Mouse (Mus musculus) adrenal gland, postnatal 36 days (tissue): ENCODE results near the gene P2ry6. TPM values are rescaled to one million over a fixed set of nuclear protein-coding genes. Genes with fewer than 3 reads are reported as not detected.

Experiments used
- DNase-seq, 2 experiments: peaks; one replicate each; pipeline ENCODE4 v3.0.0; 2021; ENCODE audit warnings: mixed read lengths in 1 of 2
- long read RNA-seq, 2 experiments: library from polyadenylated mRNA; stranded (forward); transcript quantifications; one replicate each; pipeline ENCODE4 v2.0.0; 2021; ENCODE audit warnings: borderline sequencing depth in 2 of 2
- total RNA-seq, 2 experiments: library from RNA; stranded (reverse); gene quantifications; 2 replicates each; pipeline ENCODE4 v1.2.3; 2021

The P2ry6 gene
- 1 to 10 TPM; 3.8 to 6.7 TPM for total RNA-seq
- long read RNA-seq, experiment 1, partial matches to known transcripts: 0 of 4 reads
- long read RNA-seq, experiment 1, other reads (novel, unspliced or antisense): 4 of 4 reads
- long read RNA-seq, experiment 2, partial matches to known transcripts: 0 of 3 reads
- long read RNA-seq, experiment 2, other reads (novel, unspliced or antisense): 3 of 3 reads

DNA sequence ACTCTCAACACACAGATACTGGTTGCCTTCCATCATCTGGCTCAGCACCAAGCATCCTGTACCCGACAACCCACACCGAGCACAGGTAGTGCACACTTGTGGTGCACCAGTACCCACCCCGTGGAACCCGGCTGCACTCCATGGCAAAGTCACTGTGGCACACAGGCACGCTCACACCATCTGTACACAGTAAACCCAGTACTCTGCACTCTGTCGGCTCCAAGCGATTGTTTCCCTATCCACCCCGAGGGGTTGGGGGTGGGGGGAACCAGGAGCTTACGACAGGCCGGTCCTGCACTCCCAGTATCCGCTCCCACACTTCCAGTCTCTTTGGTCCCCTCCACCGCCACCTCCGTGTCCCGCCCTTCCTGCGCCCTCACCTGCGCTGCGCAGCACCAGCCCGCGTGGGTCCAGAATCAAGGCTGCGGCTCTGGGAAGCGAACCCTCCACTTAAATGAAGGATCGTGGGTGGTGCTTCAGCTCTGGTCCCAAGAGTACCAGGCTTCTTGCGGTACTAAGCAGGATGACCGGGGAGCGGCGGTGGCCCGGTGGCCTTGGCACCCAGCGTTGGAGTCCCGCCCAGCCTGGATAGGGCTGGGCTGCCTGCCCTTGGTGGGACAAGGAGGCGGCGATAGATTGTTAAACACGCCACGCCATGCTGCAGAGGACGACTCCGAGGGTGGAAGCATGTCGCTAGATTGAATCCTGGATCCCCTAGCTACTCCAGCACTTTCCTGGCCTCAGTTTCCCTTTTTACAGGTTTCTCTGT lies at the start of gene P2ry6:
P2ry6 (minus strand) TSS at position 515 of the 769 bp plus-strand sequence.
- DNase-seq: peak; percentile 86 to 87

DNA sequence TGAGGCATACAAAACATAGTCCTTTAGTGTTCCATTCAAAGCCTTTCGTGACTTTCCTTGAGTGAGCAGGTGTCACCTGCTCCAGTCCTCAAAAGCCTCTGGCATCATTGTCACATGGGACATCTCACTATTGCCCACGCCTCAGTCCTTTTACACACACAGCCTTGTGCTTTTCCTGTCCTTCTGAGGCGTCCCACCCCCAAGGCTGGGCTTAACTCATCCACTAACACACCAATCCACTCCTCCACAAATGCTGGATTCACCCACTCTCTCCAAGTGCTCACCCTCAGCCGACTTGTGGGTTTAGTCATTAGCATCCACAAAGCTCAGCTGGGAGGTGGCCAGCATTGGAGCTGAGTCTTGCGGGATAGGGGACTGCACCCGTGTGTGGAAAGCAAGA lies 43.0 kb upstream of the P2ry6 start:
- no peak for DNase-seq

DNA sequence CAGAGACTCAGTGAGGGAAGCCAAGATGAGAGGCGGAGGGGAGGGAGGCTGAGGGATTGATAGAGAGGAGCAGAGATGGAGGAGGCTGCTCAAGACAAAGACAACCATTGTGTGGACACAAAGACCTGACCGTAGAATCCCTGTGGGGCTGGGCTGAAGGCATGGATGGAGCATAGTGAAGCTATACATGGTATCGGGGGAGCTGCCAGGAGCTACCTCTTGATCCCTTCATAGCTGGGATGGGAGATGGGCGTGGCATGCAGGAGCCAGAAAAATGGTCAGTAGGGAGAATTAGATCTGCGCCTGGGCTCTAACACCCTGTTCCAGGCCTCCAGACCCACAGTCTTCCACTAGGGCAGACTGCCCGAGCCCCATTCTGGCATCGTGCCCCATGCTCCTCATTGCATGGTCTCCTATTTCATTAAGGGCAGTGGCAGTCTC lies 42.6 kb upstream of the P2ry6 start:
- DNase-seq: no peak

DNA sequence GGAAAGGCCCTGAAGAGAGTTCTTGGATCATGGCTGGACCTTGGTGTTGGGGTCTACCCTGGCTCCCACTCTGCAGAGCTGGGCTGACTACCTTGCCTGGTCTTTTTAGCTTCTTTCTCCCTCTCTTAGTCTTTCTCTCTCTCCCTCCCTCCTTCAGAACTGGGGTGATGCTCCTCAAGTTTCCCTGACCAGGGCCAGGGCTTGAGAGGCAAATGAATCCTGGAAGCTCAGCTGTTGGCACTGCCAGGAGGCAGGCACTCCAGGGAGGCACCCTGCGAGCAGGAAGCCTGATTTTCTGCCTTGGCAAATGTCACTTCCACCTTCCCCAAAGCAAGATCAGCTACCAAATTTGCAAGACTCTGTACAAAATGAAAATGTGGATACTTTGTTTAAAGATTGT lies 40.5 kb upstream of the P2ry6 start:
- no peak for DNase-seq

DNA sequence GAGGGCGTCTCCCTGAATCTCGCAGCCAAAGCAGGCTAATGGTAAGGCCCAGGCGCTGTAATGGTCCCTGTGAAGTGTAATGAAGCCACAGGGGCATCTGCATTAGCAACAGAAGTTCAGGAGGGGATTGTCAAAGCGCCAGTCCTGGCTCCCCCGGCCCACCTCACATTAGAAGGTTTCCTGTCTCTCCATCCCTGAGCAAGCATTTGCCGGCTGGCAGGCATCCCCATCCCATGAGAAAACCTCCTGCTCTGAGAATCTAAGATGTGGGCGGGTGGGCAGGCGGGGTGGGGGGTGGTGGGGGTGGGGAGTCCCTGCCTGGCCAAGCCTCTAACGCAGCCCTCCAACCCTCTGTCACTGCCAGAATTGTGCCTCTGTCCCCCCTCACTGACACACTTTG lies 39.6 kb upstream of the P2ry6 start:
- DNase-seq: no peak

DNA sequence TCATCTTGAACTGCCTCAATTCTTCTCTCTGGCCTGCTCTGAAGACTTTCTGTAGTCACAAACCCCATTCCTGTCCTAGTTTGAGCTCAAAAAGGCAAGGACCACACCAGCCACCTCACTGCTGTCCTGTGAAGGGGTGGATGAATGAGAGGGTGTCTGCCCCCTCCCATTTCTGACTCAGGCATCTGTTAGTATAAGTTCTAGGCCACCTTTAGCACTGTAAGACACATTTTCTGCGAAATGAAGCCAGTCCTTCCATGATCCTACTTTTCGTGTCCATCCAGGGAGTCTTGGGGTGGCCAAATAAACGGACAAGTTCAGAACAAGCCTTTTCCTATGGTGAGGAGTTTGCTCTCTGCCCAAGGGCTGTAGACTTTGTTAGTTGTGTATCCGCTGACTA lies 38.1 kb upstream of the P2ry6 start, which contains the start of gene P2ry2:
P2ry2 (minus strand) TSS at position 326 of the 400 bp plus-strand sequence.
- no peak for DNase-seq

DNA sequence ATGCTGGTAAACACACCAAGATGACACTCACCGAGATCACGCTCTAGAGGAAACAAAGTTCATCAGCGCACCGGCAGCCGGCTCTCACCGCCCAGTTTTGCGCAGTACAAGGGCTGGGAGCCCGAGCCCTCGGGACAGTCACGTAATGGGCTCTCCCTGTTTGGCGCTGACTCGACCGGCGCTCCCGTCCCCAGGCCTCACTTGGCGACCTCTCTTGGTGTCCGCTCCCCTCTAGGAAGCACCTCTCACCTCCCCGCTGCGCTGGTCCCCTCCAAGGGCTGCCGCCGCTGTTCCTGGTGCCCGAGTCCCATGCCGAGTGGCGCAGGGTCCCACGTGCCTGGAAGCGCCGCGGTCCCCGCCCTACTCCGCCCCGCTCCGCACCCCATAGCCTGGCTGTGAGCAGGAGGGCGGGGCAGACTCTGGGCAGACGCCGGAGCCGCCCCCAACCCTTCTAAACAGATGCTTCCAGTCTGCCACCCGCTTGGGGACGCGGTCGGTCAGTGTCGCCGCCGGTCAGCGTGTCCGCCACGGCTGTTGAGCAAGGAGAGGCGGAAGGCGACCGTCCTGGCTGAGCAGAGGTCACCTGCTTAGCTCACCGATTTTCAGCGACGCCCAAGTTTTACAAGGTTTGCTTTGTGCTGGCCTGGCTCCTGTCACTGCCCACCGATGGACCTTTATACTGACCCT lies 37.4 kb upstream of the P2ry6 start:
- peak; percentile 83 to 86 for DNase-seq

DNA sequence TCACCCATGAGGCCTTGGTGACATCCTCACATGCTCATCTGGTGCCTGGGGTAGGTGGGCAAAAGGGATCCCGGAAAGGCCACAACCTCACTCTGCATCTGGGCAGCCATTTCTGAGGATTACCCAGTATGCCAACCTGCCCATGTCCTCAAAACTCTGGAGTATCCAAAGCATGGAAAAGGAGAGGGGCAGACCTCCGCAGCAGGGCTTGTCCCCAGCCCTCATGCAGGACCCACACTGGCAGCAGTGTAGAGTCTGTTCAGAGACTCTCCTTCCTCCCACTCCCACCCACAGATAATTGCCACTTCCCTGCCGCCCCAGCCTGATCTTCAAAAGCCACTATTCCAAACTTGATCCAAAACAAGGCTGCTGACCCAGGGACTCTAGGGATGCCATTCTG lies 36.3 kb upstream of the P2ry6 start:
- no peak for DNase-seq

DNA sequence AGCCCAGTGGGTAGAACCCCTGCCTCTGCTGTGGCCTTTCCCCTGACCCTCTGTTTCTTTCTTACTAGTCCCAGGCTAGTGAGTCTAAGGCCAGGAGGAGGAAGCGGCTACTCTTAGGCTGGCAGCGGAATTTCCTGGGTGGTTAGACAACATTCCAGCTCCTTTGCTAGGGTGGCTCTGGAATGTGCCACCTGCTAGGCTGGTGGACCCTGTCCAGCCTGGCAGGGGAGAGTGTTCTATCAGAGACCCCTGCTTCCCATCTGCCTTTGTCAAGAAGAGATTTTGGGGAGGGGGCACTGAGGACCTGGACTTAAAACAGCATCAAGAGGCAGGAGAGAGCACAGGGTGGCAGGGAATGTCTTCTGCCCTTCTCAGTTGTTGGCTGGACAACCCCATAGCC lies 31.8 kb upstream of the P2ry6 start:
- no peak for DNase-seq

DNA sequence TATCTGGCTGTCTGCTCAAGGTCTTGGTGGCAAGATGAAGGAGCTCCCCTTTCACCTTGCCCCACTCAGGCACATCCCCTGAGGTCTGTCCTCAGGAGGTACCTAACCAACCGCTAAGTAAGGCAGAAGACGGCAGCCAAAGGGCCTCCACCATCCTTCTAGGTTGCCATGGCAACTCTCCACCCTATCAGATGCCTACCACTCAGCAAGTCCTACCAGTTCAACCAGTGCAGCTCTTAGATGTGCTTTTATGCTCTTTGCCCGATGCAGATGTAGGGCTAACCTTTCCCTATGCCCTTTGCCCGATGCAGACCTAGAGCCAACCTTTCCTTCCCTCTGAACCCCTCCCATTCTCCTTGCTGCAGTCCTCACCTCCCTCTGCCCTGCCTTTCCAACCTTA lies 30.7 kb upstream of the P2ry6 start:
- no peak for DNase-seq

DNA sequence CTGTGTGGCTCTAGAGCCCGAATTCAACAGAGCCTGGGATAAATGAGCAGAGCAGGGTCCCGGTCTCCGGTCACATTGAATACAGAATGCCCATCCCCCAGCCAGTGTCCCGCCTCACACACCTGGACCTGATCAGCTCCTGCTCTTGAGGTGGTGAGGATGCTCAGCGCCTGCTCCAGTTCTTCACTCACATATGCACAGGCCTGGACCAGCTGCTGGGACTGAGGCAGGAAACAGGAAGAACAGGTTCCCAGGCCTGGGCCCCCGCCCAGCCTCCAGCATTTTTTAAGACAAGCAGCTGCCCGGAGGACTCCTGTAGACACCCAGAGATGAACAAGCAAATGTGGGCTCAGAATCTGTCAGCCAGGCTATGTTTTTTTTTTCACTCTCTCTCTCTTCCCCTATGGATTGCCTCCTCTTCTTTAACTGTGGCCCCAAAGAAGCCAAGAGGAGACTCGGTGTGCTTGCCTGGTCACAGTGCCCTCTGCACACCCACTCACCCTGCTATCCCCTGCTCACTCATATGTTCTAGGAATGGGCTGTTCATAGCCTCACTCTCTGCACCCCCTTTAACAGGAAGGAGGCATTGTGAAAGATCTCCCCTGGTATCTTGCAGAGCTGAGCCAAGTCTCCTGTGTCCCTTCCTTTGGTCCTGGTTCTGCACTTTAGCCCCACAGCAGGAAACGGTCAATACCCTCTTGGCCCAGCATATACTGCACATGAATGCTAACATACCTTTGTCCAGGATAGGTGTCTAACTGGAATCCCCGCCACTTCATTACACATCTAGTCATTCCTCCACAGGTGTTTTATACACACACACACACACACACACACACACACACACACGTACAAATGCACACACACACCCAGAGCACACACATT lies 29.2 kb upstream of the P2ry6 start:
- no peak for DNase-seq

DNA sequence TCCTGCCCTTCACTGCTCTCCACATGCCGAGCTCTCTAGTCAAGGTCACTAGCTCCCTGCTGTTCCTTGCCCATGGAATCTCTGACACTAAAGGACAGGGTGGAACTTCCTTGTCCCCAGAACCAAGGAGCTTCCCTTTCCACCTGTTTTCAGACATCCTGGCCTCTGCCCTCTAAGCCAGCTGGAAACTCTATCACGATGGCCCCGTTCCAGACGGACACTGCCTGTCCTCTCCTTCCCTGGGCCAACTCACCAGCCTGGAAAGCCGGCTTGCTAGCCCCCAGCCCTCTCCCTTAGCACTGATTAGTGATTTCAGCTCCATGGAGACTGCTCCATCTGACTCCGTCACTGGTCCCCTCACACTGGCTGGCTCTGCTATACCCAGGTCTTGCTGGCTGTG lies 27.8 kb upstream of the P2ry6 start:
- no peak for DNase-seq

DNA sequence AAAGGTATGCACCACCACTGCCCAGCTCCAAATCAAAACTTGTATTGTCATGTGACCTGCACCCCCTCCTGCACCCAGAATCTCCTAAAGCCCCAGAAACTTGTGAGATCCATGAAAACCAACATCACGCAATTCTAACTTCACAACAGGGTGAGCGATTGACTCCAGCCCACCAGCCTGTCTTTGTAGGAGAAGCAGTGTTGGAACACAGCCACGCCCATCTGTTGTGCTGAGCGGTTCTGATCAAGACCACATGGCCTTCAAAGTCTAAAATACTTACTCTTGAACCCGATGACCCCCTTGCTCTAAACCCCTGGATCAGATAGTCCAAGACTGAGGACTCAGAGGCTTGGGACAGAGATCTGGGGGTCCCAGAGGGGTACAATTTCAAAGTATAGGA lies 25.2 kb upstream of the P2ry6 start:
- DNase-seq: no peak

DNA sequence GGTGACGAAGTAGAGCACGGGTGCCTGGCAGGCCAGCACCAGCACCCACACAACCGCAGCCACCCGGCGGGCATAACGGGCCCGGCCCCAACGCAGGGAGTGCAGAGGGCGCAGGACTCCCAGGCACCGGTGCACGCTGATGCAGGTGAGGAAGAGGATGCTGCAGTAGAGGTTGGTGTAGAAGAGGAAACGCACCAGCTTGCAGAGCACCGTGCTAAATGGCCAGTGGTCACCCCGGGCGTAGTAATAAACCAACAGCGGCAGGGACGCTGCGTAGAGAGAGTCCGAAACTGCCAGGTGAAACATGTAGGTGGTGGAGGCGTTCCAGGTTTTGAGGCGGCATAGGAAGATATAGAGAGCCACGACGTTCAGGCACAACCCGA lies 24.1 kb upstream of the P2ry6 start:
- no peak for DNase-seq

DNA sequence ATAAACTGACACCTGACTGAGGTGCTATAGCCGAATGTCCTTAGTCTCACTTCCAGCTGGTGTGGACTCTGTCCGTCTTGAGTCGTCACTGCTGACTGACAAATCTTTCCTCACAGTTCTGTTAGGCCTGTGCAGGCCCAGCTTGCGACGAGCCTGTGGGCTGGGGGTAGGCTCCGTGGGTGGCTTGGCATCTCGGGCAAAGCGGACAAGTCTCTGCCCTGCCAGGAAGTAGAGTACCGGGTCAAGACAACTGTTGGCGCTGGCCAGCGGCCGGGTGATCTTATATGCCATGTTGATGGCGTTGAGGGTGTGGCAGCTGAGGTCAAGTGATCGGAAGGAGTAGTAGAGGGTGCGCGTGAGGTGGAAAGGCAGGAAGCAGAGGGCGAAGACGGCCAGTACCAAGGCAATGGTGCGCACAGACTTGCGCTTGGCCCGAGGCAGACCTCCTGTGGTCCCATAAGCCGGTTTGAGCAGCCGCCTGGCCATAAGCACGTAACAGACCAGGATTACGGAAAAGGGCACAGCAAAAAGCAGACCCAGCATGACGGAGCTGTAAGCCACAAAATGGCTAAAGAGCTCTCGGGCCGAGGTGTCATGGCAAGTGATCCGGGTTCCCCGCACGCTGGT lies 23.6 kb upstream of the P2ry6 start:
- no peak for DNase-seq

DNA sequence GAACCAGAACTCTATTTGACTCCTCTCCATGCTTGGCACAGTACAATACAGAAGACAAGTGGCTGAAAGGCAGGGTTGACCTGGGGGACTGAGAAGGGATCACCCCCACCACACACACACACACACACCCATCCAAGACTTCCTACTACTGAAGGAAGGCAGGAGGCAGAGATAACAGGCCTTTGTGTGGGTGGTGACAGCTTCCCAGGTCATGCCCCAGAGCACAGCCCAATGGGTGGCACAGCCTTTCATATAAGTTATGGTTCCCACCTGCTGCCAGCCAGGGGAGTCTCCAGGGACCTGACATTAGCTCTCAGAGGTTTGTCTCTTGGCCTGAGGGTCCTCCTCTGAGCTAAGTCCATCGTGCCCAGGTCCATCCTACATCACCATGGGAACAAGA lies 22.8 kb upstream of the P2ry6 start:
- no peak for DNase-seq

DNA sequence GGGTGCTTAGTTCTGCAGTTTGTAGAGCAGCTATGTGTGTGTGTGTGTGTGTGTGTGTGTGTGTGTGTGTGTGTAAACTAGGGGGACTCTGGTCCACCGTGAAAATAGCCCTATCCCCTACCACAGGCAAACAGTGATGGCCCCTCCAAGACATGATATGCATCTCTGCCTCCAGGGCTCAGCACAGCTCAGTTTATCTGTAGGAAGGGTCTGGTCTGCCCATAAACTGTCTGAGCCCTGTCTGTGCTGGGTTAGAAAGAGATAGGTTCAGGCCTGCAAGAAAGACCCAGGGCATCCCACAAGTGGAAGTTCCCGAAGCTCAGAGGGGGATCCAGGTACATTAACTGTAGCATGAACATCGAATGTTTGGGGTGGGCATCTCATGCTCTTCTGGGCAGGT lies 21.5 kb upstream of the P2ry6 start:
- DNase-seq: no peak

DNA sequence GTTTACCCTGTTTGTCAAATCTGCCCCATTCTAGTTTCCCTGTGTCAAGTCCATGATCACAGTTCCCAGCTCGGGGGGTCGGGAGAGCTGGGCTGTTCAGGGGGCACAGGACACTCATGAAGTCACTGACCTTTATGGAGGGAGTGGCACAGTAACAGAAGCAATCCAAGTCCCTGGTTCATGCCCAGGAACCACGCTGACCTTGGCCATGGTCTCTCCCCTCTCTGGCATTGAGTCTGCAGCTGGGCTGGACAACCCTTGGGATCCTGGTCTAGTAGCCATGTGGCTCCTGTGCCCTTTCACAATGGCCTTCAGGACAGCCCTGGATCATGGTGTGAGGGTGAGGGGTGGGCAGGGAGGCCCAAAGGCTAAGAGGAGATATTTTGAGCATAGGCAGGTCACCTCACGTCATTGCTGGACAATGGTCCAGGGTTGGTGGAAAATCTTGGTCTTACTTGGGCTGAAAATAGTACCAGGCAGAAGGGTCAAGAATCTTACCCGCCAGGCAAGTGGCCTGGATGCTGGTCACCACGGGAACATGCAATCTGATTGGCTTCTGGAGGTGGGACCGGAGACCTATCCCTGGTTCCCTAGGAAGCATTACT lies 20.9 kb upstream of the P2ry6 start:
- peak; percentile 58 to 70 for DNase-seq

DNA sequence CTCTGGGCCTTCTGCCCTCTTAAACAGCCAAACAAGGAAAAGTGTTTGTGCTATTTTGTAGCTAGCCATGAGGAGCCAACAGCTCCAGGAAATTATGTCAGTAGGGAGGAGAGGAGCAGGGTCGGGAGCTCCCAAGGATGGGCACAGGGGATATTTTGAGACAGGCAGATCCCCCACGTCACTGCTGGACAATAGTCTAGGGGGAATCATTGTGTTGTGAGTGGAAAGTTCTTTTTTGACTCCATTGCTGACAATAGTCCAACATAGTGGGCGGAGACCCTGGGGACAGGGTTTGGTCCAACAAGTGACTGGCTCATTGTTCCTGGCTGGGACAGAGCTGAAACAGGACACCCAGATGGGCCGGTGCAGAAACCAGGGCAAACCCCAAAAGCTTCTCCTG lies 18.7 kb upstream of the P2ry6 start:
- peak in 1 of 2 experiments; percentile 30 for DNase-seq

DNA sequence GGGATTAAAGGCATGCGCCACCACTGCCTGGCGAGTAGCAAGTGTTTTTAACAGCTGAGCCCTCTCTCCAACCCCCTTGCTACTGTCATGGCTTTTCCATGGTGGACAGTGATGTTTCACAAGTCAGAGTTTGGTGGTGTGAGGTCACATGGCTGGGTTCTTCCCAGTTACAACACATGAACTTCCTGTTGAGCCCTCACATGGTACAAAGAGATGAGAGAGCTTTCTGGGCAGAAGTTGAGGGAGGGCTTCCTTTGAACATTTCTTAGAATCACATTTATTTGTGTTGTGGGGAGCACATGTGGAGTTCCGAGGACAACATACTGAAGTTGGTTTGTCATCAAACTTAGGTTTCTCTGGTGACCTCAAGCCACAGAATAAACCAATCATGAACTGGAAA lies 17.5 kb upstream of the P2ry6 start:
- no peak for DNase-seq

DNA sequence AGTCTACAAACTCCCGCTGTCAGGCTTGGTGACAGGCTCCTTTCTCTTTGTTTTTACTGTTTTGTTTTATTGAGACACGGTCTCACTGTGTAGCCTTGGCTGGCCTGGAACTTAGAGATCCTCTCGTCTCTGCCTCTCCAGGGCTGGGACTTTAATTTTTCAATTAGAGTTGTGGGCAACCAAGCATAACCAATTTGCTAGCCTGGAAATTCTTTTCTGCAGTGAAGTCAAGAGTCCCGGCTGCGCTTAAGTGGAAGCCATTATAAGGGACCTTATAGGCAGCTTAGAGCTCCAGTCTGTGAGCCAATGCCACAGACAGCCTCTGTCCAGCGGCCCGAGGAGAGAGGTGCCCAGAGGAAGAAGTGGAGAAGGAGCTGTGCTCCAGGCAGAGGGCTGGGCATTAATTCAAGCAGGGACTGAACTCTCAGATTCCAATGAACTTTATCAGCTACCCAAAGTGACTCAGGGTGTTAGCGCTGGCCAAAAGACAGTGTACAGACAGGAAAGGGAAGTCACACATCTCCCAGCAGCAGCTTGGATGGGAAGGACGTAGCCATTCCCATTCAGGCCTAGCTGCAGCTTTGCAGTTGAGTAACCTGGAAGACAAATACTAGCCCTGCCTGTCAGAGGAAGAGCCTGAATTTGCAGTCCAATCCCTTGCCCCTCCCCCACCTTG lies 16.3 kb upstream of the P2ry6 start:
- peak; percentile 58 to 60 for DNase-seq
